Mouse (Mus musculus): ENCODE results near the gene Ssx2ip.

- TF ChIP-seq CTCF (IDR thresholded peaks at IDR 0.05; ENCODE audit: insufficient read depth, low read depth, low read length) (no peak), POLR2A (IDR thresholded peaks at IDR 0.05; ENCODE audit: insufficient read depth, low read depth, low read length) (peak; percentile 86)
Observed at GRCm38 (mm10) chr3:146404311-146405201, at the start of gene Ssx2ip.
